Mouse (Mus musculus) forebrain, postnatal 0 days (tissue): Measurements from ENCODE around the gene Ttll12. TPM values are rescaled to one million over a fixed set of nuclear protein-coding genes. Genes with fewer than 3 reads are reported as not detected.
A peak's percentile ranks its signal among the peaks of the same experiment; 100 is the strongest.

Source experiments
- ATAC-seq: fragments of 200-750 bp; cut with Nextera tagmentation; 2 replicates; pipeline ENCODE4 v1.8.0; 2017; ENCODE audit warnings: mild to moderate bottlenecking, moderate library complexity
- DNase-seq: peaks from one replicate; pipeline ENCODE4 v3.0.0-alpha.2; 2015
- H3K27ac ChIP-seq: fragments of 300-500 bp; sonication (generic); 2 replicates; pipeline ENCODE4 v1.5.1; 2014; ENCODE audit warnings: low read depth, mild to moderate bottlenecking, antibody characterized with exemption, low read length, moderate library complexity, mixed read lengths
- H3K27me3 ChIP-seq: fragments of 300-500 bp; sonication (generic); 2 replicates; pipeline ENCODE4 v1.6.1; 2014; ENCODE audit warnings: mild to moderate bottlenecking, low read length, mixed read lengths; ENCODE audit not compliant: insufficient read depth
- H3K36me3 ChIP-seq: fragments of 300-500 bp; sonication (generic); 2 replicates; pipeline ENCODE4 v1.6.1; 2014; ENCODE audit warnings: mild to moderate bottlenecking, moderate library complexity; ENCODE audit not compliant: insufficient read depth
- H3K4me1 ChIP-seq: fragments of 300-500 bp; sonication (generic); 2 replicates; pipeline ENCODE4 v1.6.1; 2014; ENCODE audit warnings: antibody characterized with exemption; ENCODE audit not compliant: insufficient read depth
- H3K4me2 ChIP-seq: fragments of 300-500 bp; sonication (generic); 2 replicates; pipeline ENCODE4 v1.6.1; 2014; ENCODE audit warnings: low read depth, mild to moderate bottlenecking, moderate library complexity
- H3K4me3 ChIP-seq: fragments of 300-500 bp; sonication (generic); 2 replicates; pipeline ENCODE4 v1.5.1; 2014; ENCODE audit warnings: low read depth, low read length, mixed read lengths
- H3K9ac ChIP-seq: fragments of 300-500 bp; sonication (generic); 2 replicates; pipeline ENCODE4 v1.6.1; 2014; ENCODE audit warnings: mild to moderate bottlenecking
- H3K9me3 ChIP-seq: fragments of 300-500 bp; sonication (generic); 2 replicates; pipeline ENCODE4 v1.6.1; 2016; ENCODE audit warnings: low read length
- CTCF ChIP-seq: sonication (generic); IDR thresholded peaks from 2 replicates; pipeline ENCODE4 v1.5.1; 2016; ENCODE audit warnings: antibody characterized with exemption, control low read depth, low read depth
- WGBS: fragments of 180-500 bp; shearing (Covaris S2); extraction: QIAGEN DNeasy Blood & Tissue Kit; methylation state at CpG from one replicate; pipeline ENCODE4 v1.1.7; 2014; 5-methylcytosine and 5-hydroxymethylcytosine counted together
- polyA plus RNA-seq: library from polyadenylated mRNA; unstranded; fragments of >200 nt; fragmentation: Nextera tagmentation; extraction: Ambion mirVana; gene quantifications from 2 replicates; pipeline ENCODE4 v1.2.1, GENCODE M21; 2015
- total RNA-seq: library from RNA; depleted of rRNA; stranded (reverse); fragments of >200 nt; gene quantifications from 2 replicates; pipeline ENCODE4 v1.2.3, GENCODE M21; 2014

Ttll12 gene
- total and polyA plus RNA-seq, 2 experiments from 2014 or later: 38.7 to 42.9 TPM

DNA sequence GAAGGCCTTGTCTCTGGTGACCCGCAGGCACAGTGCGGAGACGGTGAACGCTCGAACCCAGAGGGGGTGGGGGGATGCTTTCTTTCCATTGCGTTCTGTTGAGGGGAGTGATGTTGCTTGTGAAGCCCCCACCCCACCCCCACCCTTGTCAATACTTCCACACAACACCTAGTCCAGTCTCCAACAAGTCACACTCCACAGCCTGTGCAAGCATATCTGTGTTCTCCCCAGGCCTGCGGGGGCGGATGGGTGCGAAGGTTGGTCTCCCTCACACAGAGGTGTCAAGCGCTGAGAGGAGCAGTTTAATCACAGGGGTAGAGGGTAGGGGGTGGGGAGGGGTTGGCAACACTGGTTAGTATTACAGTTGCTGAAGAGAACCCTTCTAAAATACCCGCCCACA, 11.3 kb upstream of the Ttll12 start:
- 90% methylated on average over 11 of the region's 11 CpGs for WGBS
- Histone ChIP-seq H3K27me3 (no peaks in the 10 kb centered on the region), H3K9me3 (no peaks in the 10 kb centered on the region), H3K36me3 (0 out of 2 replicates have a peak, but pooled peaks cover 3% of the 10 kb centered on the region), H3K4me3 (no peak overlapping the region), H3K4me2 (no peak overlapping the region), H3K9ac (no peak overlapping the region), H3K4me1 (no peaks in the 10 kb centered on the region), H3K27ac (no peak overlapping the region)
- TF ChIP-seq CTCF: no peak
- no peak for DNase-seq
- ATAC-seq: no peak

- no peak overlapping the region for H3K4me2 ChIP-seq
- no peak for DNase-seq
These were observed 8.5 kb upstream of the Ttll12 start for GRCm38 (mm10) chr15:83603426-83603825.

GRCm38 (mm10) chr15:83603046-83603396, 8.1 kb upstream of the Ttll12 start:
- ATAC-seq: no peak
- no peaks in the 10 kb centered on the region for H3K4me1 ChIP-seq

More at GRCm38 (mm10) chr15:83603426-83603825, 8.5 kb upstream of the Ttll12 start:
- Histone ChIP-seq H3K27ac (no peak overlapping the region), H3K36me3 (0 out of 2 replicates have a peak, but pooled peaks cover 3% of the 10 kb centered on the region), H3K27me3 (no peaks in the 10 kb centered on the region), H3K4me1 (no peaks in the 10 kb centered on the region), H3K9ac (no peak overlapping the region), H3K9me3 (no peaks in the 10 kb centered on the region), H3K4me3 (no peak overlapping the region)
- TF ChIP-seq CTCF: no peak
- ATAC-seq: no peak
- whole genome bisulfite sequencing: 96% methylated on average over 7 of the region's 7 CpGs

DNA sequence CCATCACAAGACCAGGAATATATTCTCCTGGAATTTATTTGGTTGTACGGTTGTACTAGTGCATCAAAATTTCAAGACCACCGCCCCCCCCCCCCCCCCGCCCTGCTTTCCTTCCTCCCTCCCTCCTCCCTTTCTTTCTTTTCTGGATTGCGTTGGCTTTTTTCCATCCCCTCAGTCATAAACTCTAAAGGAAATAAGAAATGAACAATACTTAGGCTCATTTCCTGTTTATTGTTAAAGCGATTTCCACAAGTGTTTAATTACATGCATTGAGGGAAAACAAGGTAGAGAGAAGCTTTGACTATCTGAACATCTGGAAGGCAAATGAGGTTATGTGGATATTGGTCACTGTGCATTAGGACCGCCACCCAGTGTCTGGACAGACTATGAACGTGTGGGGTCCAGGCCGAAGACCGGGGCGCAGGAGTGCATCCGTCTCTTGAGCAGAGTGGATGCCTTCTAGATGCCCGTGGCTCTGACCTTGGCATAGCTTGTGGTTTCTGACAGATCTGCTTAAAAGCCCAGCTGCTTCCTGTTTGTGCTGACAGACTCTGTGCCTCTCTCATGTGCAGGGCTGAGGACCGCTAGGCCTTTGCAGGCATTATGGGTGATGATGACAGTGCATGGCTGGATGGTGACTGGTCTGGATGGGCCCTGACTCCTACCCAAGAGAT, 7.6 kb upstream of the Ttll12 start:
- H3K27ac ChIP-seq: no peak overlapping the region
- H3K36me3 ChIP-seq: no peaks in the 10 kb centered on the region
- H3K4me2 ChIP-seq: no peak overlapping the region
- WGBS: 74% methylated on average over 13 of the region's 13 CpGs
- no peak overlapping the region for H3K4me3 ChIP-seq
- TF ChIP-seq CTCF: no peak
- ATAC-seq (no peak; the same call in 1 of the 2 replicates), DNase-seq (no peak)
- no peaks in the 10 kb centered on the region for H3K9me3 ChIP-seq
- no peak overlapping the region for H3K9ac ChIP-seq
- no peaks in the 10 kb centered on the region for H3K27me3 ChIP-seq
- no peaks in the 10 kb centered on the region for H3K4me1 ChIP-seq

More at GRCm38 (mm10) chr15:83603046-83603396, 8.1 kb upstream of the Ttll12 start:
- no peak for TF ChIP-seq CTCF
- H3K9me3 ChIP-seq: no peaks in the 10 kb centered on the region
- 0 out of 2 replicates have a peak, but pooled peaks cover 3% of the 10 kb centered on the region for H3K36me3 ChIP-seq
- H3K27me3 ChIP-seq: no peaks in the 10 kb centered on the region
- WGBS: 92% methylated on average over 1 of the region's 1 CpGs
- no peak overlapping the region for H3K4me3 ChIP-seq
- no peak overlapping the region for H3K9ac ChIP-seq
- no peak for DNase-seq
- no peak overlapping the region for H3K27ac ChIP-seq
- no peak overlapping the region for H3K4me2 ChIP-seq

- no peaks in the 10 kb centered on the region for H3K27me3 ChIP-seq
- H3K9ac ChIP-seq: no peak overlapping the region
- no peak overlapping the region for H3K4me2 ChIP-seq
- 75% methylated on average over 4 of the region's 4 CpGs for WGBS
- DNase-seq (no peak), ATAC-seq (no peak)
- H3K4me1 ChIP-seq: no peaks in the 10 kb centered on the region
- TF ChIP-seq CTCF: no peak
- H3K9me3 ChIP-seq: no peaks in the 10 kb centered on the region
- no peaks in the 10 kb centered on the region for H3K36me3 ChIP-seq
- H3K4me3 ChIP-seq: no peak overlapping the region
- H3K27ac ChIP-seq: no peak overlapping the region
These were observed 6.2 kb upstream of the Ttll12 start for GRCm38 (mm10) chr15:83601185-83601584.

GRCm38 (mm10) chr15:83596833-83597232, 1.9 kb upstream of the Ttll12 start:
- H3K4me2 ChIP-seq: no peak overlapping the region
- no peak for TF ChIP-seq CTCF
- no peak overlapping the region for H3K9ac ChIP-seq
- H3K27me3 ChIP-seq: no peaks in the 10 kb centered on the region
- no peak for ATAC-seq
- no peaks in the 10 kb centered on the region for H3K9me3 ChIP-seq
- no peak for DNase-seq
- no peak overlapping the region for H3K4me3 ChIP-seq
- peaks cover 16% of the 10 kb centered on the region; the same call in 1 of the 2 replicates for H3K4me1 ChIP-seq
- WGBS: 95% methylated on average over 4 of the region's 4 CpGs
- H3K27ac ChIP-seq: no peak overlapping the region
- no peaks in the 10 kb centered on the region for H3K36me3 ChIP-seq

DNA sequence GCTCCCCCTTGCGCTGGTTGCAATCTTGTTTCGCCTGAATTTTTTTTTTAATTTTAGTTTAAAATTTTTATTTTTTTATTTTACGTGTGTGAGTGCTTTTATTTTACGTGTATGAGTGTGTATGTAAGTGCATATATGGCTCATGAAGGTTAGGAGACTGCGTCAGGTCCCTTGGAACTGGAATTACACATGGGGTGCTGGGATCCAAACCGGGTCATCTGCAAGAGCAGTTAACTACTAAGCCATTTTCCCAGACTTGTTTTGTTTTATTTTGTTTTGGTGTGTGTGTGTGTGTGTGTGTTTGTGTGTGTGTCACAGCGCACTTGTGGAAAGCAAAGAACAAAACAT, 381 bp upstream of the Ttll12 start:
- no peak for DNase-seq
- Histone ChIP-seq H3K4me3 (peak overlapping the region; percentile 64), H3K9ac (peak overlapping the region; percentile 73), H3K9me3 (no peaks in the 10 kb centered on the region), H3K4me1 (peaks cover 16% of the 10 kb centered on the region; the same call in 1 of the 2 replicates), H3K36me3 (0 out of 2 replicates have a peak, but pooled peaks cover 7% of the 10 kb centered on the region), H3K4me2 (peak overlapping the region; percentile 83), H3K27me3 (no peaks in the 10 kb centered on the region), H3K27ac (peak overlapping the region; percentile 35; the same call in 1 of the 2 replicates)
- ATAC-seq: no peak; the same call in 1 of the 2 replicates
- no peak for TF ChIP-seq CTCF
- 36% methylated on average over 7 of the region's 7 CpGs for WGBS
